Mouse (Mus musculus): ENCODE measurements around the gene Bloc1s4. TPM values are rescaled to one million over a fixed set of nuclear protein-coding genes. Genes with fewer than 3 reads are reported as not detected.

The Bloc1s4 gene
- polyA plus RNA-seq, 1 experiment from 2014 or later: 23.3 TPM

- no peak for DNase-seq (ENCODE audit: low spot score, missing footprints)
- 77% methylated on average over 7 of the region's 7 CpGs for WGBS
- no peak overlapping the region for H3K9ac ChIP-seq (ENCODE audit: low read length)
- no peak overlapping the region for H3K4me3 ChIP-seq (ENCODE audit: low read depth, low read length)
- ATAC-seq (ENCODE audit: low FRiP score): no peak
- H3K36me3 ChIP-seq (ENCODE audit: control insufficient read depth, insufficient read depth, low read length): no peaks in the 10 kb centered on the region
- no peak overlapping the region for H3K4me2 ChIP-seq
- H3K4me1 ChIP-seq (ENCODE audit: control insufficient read depth, insufficient read depth, low read length): no peaks in the 10 kb centered on the region
- no peaks in the 10 kb centered on the region for H3K9me3 ChIP-seq (ENCODE audit: control insufficient read depth, low read length)
- no peak overlapping the region for H3K27ac ChIP-seq (ENCODE audit: low read depth, low read length)
- no peaks in the 10 kb centered on the region for H3K27me3 ChIP-seq (ENCODE audit: control insufficient read depth, insufficient read depth, low read length)
These were observed 24.2 kb downstream of the Bloc1s4 start for GRCm38 (mm10) chr5:36724274-36724673.

GRCm38 (mm10) chr5:36723356-36723755, 25.1 kb downstream of the Bloc1s4 start:
- no peak overlapping the region for H3K4me2 ChIP-seq
- H3K36me3 ChIP-seq (ENCODE audit: control insufficient read depth, insufficient read depth, low read length): no peaks in the 10 kb centered on the region
- H3K27me3 ChIP-seq (ENCODE audit: control insufficient read depth, insufficient read depth, low read length): no peaks in the 10 kb centered on the region
- no peaks in the 10 kb centered on the region for H3K4me1 ChIP-seq (ENCODE audit: control insufficient read depth, insufficient read depth, low read length)
- no peak for ATAC-seq (ENCODE audit: low FRiP score)
- H3K4me3 ChIP-seq (ENCODE audit: low read depth, low read length): no peak overlapping the region
- DNase-seq (ENCODE audit: low spot score, missing footprints): no peak
- H3K9ac ChIP-seq (ENCODE audit: low read length): no peak overlapping the region
- H3K9me3 ChIP-seq (ENCODE audit: control insufficient read depth, low read length): no peaks in the 10 kb centered on the region
- 66% methylated on average over 9 of the region's 9 CpGs for WGBS
- H3K27ac ChIP-seq (ENCODE audit: low read depth, low read length): no peak overlapping the region

- 82% methylated on average over 6 of the region's 6 CpGs for WGBS
- no peak overlapping the region for H3K4me3 ChIP-seq (ENCODE audit: low read depth, low read length)
- H3K9me3 ChIP-seq (ENCODE audit: control insufficient read depth, low read length): no peaks in the 10 kb centered on the region
- H3K27me3 ChIP-seq (ENCODE audit: control insufficient read depth, insufficient read depth, low read length): no peaks in the 10 kb centered on the region
- H3K36me3 ChIP-seq (ENCODE audit: control insufficient read depth, insufficient read depth, low read length): no peaks in the 10 kb centered on the region
- H3K4me2 ChIP-seq: no peak overlapping the region
- no peak overlapping the region for H3K27ac ChIP-seq (ENCODE audit: low read depth, low read length)
- no peak for ATAC-seq (ENCODE audit: low FRiP score)
- no peak overlapping the region for H3K9ac ChIP-seq (ENCODE audit: low read length)
- no peaks in the 10 kb centered on the region for H3K4me1 ChIP-seq (ENCODE audit: control insufficient read depth, insufficient read depth, low read length)
- DNase-seq (ENCODE audit: low spot score, missing footprints): no peak
These were observed 26.0 kb downstream of the Bloc1s4 start for GRCm38 (mm10) chr5:36722415-36722856.

- DNase-seq (ENCODE audit: low spot score, missing footprints): no peak
- H3K36me3 ChIP-seq (ENCODE audit: control insufficient read depth, insufficient read depth, low read length): no peaks in the 10 kb centered on the region
- no peak overlapping the region for H3K9ac ChIP-seq (ENCODE audit: low read length)
- H3K4me1 ChIP-seq (ENCODE audit: control insufficient read depth, insufficient read depth, low read length): no peaks in the 10 kb centered on the region
- no peak overlapping the region; the same call in 1 of the 2 replicates for H3K27ac ChIP-seq (ENCODE audit: low read depth, low read length)
- H3K27me3 ChIP-seq (ENCODE audit: control insufficient read depth, insufficient read depth, low read length): no peaks in the 10 kb centered on the region
- no peak for ATAC-seq (ENCODE audit: low FRiP score)
- no peak overlapping the region for H3K4me3 ChIP-seq (ENCODE audit: low read depth, low read length)
- WGBS: 76% methylated on average over 5 of the region's 5 CpGs
- H3K4me2 ChIP-seq: no peak overlapping the region
- no peaks in the 10 kb centered on the region for H3K9me3 ChIP-seq (ENCODE audit: control insufficient read depth, low read length)
These were observed 27.6 kb downstream of the Bloc1s4 start for GRCm38 (mm10) chr5:36720710-36721375.

GRCm38 (mm10) chr5:36720219-36720618, 28.2 kb downstream of the Bloc1s4 start:
- Histone ChIP-seq H3K4me3 (ENCODE audit: low read depth, low read length) (no peak overlapping the region), H3K36me3 (ENCODE audit: control insufficient read depth, insufficient read depth, low read length) (no peaks in the 10 kb centered on the region), H3K27me3 (ENCODE audit: control insufficient read depth, insufficient read depth, low read length) (no peaks in the 10 kb centered on the region), H3K9ac (ENCODE audit: low read length) (no peak overlapping the region), H3K4me2 (no peak overlapping the region), H3K27ac (ENCODE audit: low read depth, low read length) (no peak overlapping the region), H3K4me1 (ENCODE audit: control insufficient read depth, insufficient read depth, low read length) (no peaks in the 10 kb centered on the region), H3K9me3 (ENCODE audit: control insufficient read depth, low read length) (no peaks in the 10 kb centered on the region)
- DNase-seq (ENCODE audit: low spot score, missing footprints): no peak
- ATAC-seq (ENCODE audit: low FRiP score): no peak
- WGBS: 84% methylated on average over 5 of the region's 5 CpGs

GRCm38 (mm10) chr5:36719601-36720000, 28.8 kb downstream of the Bloc1s4 start:
- DNase-seq (ENCODE audit: low spot score, missing footprints) (no peak), ATAC-seq (ENCODE audit: low FRiP score) (no peak)
- Histone ChIP-seq H3K27me3 (ENCODE audit: control insufficient read depth, insufficient read depth, low read length) (no peaks in the 10 kb centered on the region), H3K4me3 (ENCODE audit: low read depth, low read length) (no peak overlapping the region), H3K9me3 (ENCODE audit: control insufficient read depth, low read length) (no peaks in the 10 kb centered on the region), H3K36me3 (ENCODE audit: control insufficient read depth, insufficient read depth, low read length) (no peaks in the 10 kb centered on the region), H3K4me2 (no peak overlapping the region), H3K9ac (ENCODE audit: low read length) (no peak overlapping the region), H3K27ac (ENCODE audit: low read depth, low read length) (no peak overlapping the region), H3K4me1 (ENCODE audit: control insufficient read depth, insufficient read depth, low read length) (no peaks in the 10 kb centered on the region)
- WGBS: 93% methylated on average over 3 of the region's 3 CpGs

GRCm38 (mm10) chr5:36719135-36719534, 29.3 kb downstream of the Bloc1s4 start:
- DNase-seq (ENCODE audit: low spot score, missing footprints) (no peak), ATAC-seq (ENCODE audit: low FRiP score) (no peak)
- H3K36me3 ChIP-seq (ENCODE audit: control insufficient read depth, insufficient read depth, low read length): no peaks in the 10 kb centered on the region
- H3K4me2 ChIP-seq: no peak overlapping the region
- H3K9me3 ChIP-seq (ENCODE audit: control insufficient read depth, low read length): no peaks in the 10 kb centered on the region
- no peak overlapping the region for H3K9ac ChIP-seq (ENCODE audit: low read length)
- 82% methylated on average over 5 of the region's 5 CpGs for WGBS
- no peak overlapping the region for H3K27ac ChIP-seq (ENCODE audit: low read depth, low read length)
- no peaks in the 10 kb centered on the region for H3K4me1 ChIP-seq (ENCODE audit: control insufficient read depth, insufficient read depth, low read length)
- no peaks in the 10 kb centered on the region for H3K27me3 ChIP-seq (ENCODE audit: control insufficient read depth, insufficient read depth, low read length)
- H3K4me3 ChIP-seq (ENCODE audit: low read depth, low read length): no peak overlapping the region

- Histone ChIP-seq H3K4me3 (ENCODE audit: low read depth, low read length) (no peak overlapping the region), H3K9me3 (ENCODE audit: control insufficient read depth, low read length) (no peaks in the 10 kb centered on the region), H3K4me2 (no peak overlapping the region), H3K9ac (ENCODE audit: low read length) (no peak overlapping the region), H3K36me3 (ENCODE audit: control insufficient read depth, insufficient read depth, low read length) (no peaks in the 10 kb centered on the region), H3K27me3 (ENCODE audit: control insufficient read depth, insufficient read depth, low read length) (no peaks in the 10 kb centered on the region), H3K27ac (ENCODE audit: low read depth, low read length) (no peak overlapping the region), H3K4me1 (ENCODE audit: control insufficient read depth, insufficient read depth, low read length) (peaks cover 4% of the 10 kb centered on the region; the same call in 1 of the 2 replicates)
- DNase-seq (ENCODE audit: low spot score, missing footprints): no peak
- no peak for ATAC-seq (ENCODE audit: low FRiP score)
- whole genome bisulfite sequencing: 75% methylated on average over 3 of the region's 3 CpGs
These were observed 30.6 kb downstream of the Bloc1s4 start for GRCm38 (mm10) chr5:36717889-36718288.

- WGBS: 71% methylated on average over 2 of the region's 2 CpGs
These were observed 31.6 kb downstream of the Bloc1s4 start for GRCm38 (mm10) chr5:36716816-36717215.

More at GRCm38 (mm10) chr5:36716816-36717215, 31.6 kb downstream of the Bloc1s4 start:
- peaks cover 9% of the 10 kb centered on the region; the same call in 1 of the 2 replicates for H3K4me1 ChIP-seq (ENCODE audit: control insufficient read depth, insufficient read depth, low read length)
- H3K4me2 ChIP-seq: no peak overlapping the region
- ATAC-seq (ENCODE audit: low FRiP score) (no peak), DNase-seq (ENCODE audit: low spot score, missing footprints) (no peak)
- H3K27ac ChIP-seq (ENCODE audit: low read depth, low read length): no peak overlapping the region
- no peaks in the 10 kb centered on the region for H3K27me3 ChIP-seq (ENCODE audit: control insufficient read depth, insufficient read depth, low read length)
- no peak overlapping the region for H3K4me3 ChIP-seq (ENCODE audit: low read depth, low read length)
- H3K36me3 ChIP-seq (ENCODE audit: control insufficient read depth, insufficient read depth, low read length): no peaks in the 10 kb centered on the region
- H3K9ac ChIP-seq (ENCODE audit: low read length): no peak overlapping the region
- no peaks in the 10 kb centered on the region for H3K9me3 ChIP-seq (ENCODE audit: control insufficient read depth, low read length)

Measured in midbrain, embryonic 11.5 days (tissue).